Mouse (Mus musculus) liver, postnatal 0 days (tissue): ENCODE measurements around the gene Khdrbs1. TPM values are rescaled to one million over a fixed set of nuclear protein-coding genes. Genes with fewer than 3 reads are reported as not detected.
"Not testable (repeated sequence)": the region's sequence is repeated elsewhere in the genome, so short reads cannot be mapped to it uniquely, and the experiment has no call there.

Experiments used
- ATAC-seq: fragments of 200-750 bp; cut with Nextera tagmentation; 2 replicates; pipeline ENCODE4 v1.8.0; 2017; ENCODE audit warnings: mild to moderate bottlenecking, moderate library complexity
- DNase-seq: peaks from one replicate; pipeline ENCODE4 v3.0.0-alpha.2; 2016
- H3K27ac ChIP-seq: fragments of 300-500 bp; sonication (generic); 2 replicates; pipeline ENCODE4 v1.5.1; 2014; ENCODE audit warnings: antibody characterized with exemption, moderate library complexity, mild to moderate bottlenecking, low read depth
- H3K27me3 ChIP-seq: fragments of 300-500 bp; sonication (generic); 2 replicates; pipeline ENCODE4 v1.6.1; 2014; ENCODE audit warnings: low read length, control low read depth, mixed read lengths; ENCODE audit not compliant: insufficient read depth
- H3K36me3 ChIP-seq: fragments of 300-500 bp; sonication (generic); replicated peaks from 2 replicates; pipeline ENCODE4 v1.6.1; 2014; ENCODE audit warnings: mild to moderate bottlenecking, control low read depth, low read length, moderate library complexity, mixed read lengths; ENCODE audit not compliant: insufficient read depth
- H3K4me1 ChIP-seq: fragments of 300-500 bp; sonication (generic); 2 replicates; pipeline ENCODE4 v1.6.1; 2014; ENCODE audit warnings: antibody characterized with exemption, mild to moderate bottlenecking, control low read depth; ENCODE audit not compliant: insufficient read depth
- H3K4me2 ChIP-seq: fragments of 300-500 bp; sonication (generic); 2 replicates; pipeline ENCODE4 v1.6.1; 2014; ENCODE audit warnings: low read depth, mild to moderate bottlenecking, low read length, moderate library complexity, mixed read lengths
- H3K4me3 ChIP-seq: fragments of 300-500 bp; sonication (generic); 2 replicates; pipeline ENCODE4 v1.5.1; 2014; ENCODE audit warnings: low read depth, low read length
- H3K9ac ChIP-seq: fragments of 300-500 bp; sonication (generic); replicated peaks from 2 replicates; pipeline ENCODE4 v1.6.1; 2014; ENCODE audit warnings: mild to moderate bottlenecking, moderate library complexity
- H3K9me3 ChIP-seq: fragments of 300-500 bp; sonication (generic); 2 replicates; pipeline ENCODE4 v1.6.1; 2016; ENCODE audit warnings: mild to moderate bottlenecking, control low read depth, low read length, mixed read lengths
- CTCF ChIP-seq: sonication (generic); IDR thresholded peaks from 2 replicates; pipeline ENCODE4 v1.5.1; 2016; ENCODE audit warnings: antibody characterized with exemption, low read depth
- EP300 ChIP-seq: IDR thresholded peaks from 2 replicates; pipeline ENCODE4 v1.6.1; 2016; ENCODE audit warnings: antibody characterized with exemption, low read depth, mild to moderate bottlenecking
- WGBS: fragments of 180-500 bp; shearing (Covaris S2); extraction: QIAGEN DNeasy Blood & Tissue Kit; methylation state at CpG from one replicate; pipeline ENCODE4 v1.1.7; 2014; ENCODE audit not compliant: insufficient replicate concordance; 5-methylcytosine and 5-hydroxymethylcytosine counted together
- polyA plus RNA-seq: library from polyadenylated mRNA; unstranded; fragments of >200 nt; fragmentation: Nextera tagmentation; extraction: Ambion mirVana; gene quantifications from 2 replicates; pipeline ENCODE4 v1.2.1, GENCODE M21; 2015

Gene Khdrbs1
- polyA plus RNA-seq, 1 experiment from 2014 or later, result 19.6 TPM

DNA sequence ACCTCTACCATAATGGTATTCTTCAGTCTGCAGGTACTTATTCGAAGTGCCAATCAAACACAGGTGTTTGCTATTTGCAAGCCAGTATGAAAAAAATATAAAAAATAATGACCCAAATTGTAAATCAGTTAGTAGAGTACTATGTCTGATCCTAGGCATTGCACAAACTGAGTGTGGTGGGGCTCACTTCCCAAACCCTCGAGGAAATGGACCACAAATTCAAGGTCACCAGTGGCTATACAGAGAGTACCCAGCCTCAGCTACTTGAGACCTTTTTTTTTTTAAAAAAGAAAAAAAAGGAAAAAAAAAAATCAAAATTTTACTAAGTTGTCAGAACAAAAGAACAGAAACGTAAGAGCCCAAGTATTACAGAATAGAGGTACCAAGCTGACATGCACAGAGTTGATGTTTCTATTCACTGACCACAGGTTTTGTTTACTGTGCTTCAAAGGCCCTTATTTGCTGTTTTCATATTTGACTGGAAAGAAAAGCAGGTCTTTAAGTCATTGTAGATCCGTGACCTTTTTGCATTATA, 2.9 kb downstream of the Khdrbs1 start:
- DNase-seq, result no peak
- Histone ChIP-seq H3K27ac (no peak overlapping the region), H3K27me3 (no peaks in the 10 kb centered on the region), H3K9ac (no peak overlapping the region), H3K4me3 (no peak overlapping the region), H3K36me3 (peaks cover 3% of the 10 kb centered on the region; the same call in 1 of the 2 replicates), H3K4me1 (peaks cover 15% of the 10 kb centered on the region), H3K9me3 (no peaks in the 10 kb centered on the region), H3K4me2 (no peak overlapping the region)
- no peak for ATAC-seq
- 62% methylated on average over 4 of the region's 4 CpGs for WGBS
- TF ChIP-seq CTCF (no peak), EP300 (no peak)

DNA sequence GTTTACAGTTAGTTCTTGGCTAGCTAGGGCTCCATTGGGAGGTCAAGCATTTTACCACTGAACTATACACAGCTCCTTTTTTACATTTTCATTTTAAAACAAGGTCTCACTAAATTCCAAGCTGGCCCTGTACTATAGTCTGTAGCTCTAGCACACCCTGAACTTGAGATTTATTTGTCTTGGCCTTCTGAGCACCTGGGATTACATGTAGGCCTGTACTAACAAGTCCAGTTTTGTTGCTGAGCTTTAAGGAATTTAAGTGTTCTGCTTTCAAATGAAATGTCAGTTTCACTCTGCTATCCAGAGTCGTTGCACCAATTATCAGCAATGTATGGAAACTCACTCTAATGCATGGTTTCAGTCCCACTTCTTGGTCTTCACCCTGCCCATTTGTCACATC, 5.9 kb downstream of the Khdrbs1 start:
- DNase-seq, result no peak
- Histone ChIP-seq H3K27me3 (no peaks in the 10 kb centered on the region), H3K4me3 (no peak overlapping the region), H3K4me2 (no peak overlapping the region), H3K9ac (no peak overlapping the region), H3K27ac (no peak overlapping the region), H3K9me3 (no peaks in the 10 kb centered on the region), H3K36me3 (peaks cover 3% of the 10 kb centered on the region; the same call in 1 of the 2 replicates), H3K4me1 (peaks cover 5% of the 10 kb centered on the region; the same call in 1 of the 2 replicates)
- no peak for ATAC-seq
- TF ChIP-seq EP300, result no peak
- no peak for TF ChIP-seq CTCF
- 78% methylated on average over 1 of the region's 1 CpGs for WGBS

DNA sequence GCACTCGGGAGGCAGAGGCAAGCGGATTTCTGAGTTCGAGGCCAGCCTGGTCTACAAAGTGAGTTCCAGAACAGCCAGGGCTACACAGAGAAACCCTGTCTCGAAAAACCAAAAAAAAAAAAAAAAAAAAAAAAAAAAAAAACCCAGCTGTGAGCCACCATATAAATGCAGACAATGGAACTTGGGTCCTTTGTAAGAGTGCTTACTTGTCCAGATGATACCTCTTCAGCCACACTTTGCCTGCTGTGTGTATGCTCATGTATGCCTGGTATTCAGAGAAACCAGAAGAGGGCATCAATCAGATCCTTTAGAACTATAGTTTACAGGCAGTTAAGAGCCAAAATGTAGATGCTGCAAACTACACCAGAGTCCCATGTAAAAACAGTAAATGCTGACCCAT, 6.6 kb downstream of the Khdrbs1 start:
- H3K4me2 ChIP-seq, DNase-seq, H3K27me3 ChIP-seq, H3K4me3 ChIP-seq, H3K9ac ChIP-seq, H3K27ac ChIP-seq, ATAC-seq, H3K9me3 ChIP-seq, H3K36me3 ChIP-seq, H3K4me1 ChIP-seq: not testable (repeated sequence)
- 85% methylated on average over 3 of the region's 4 CpGs for WGBS

DNA sequence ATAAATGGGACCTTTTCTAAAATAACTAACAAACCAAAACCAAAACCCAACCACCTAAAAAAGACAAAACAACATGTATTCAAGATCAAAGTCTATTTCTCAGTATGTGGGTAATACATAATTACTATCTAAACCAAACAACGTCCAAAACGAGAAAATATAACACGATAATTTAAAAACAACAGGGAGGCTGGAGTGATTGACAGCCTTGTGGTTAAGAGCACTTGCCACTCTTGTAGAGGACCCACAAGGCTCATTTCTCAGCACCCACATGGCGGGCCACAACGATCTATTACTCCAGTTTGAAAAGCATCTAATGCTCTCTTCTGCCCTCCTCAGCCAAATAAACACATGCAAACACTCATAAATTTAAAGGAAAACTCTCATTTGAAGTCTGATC, 10.7 kb downstream of the Khdrbs1 start:
- peaks cover 22% of the 10 kb centered on the region for H3K36me3 ChIP-seq
- H3K27me3 ChIP-seq, result no peaks in the 10 kb centered on the region
- H3K4me3 ChIP-seq, result no peak overlapping the region
- WGBS, result 46% methylated on average over 5 of the region's 5 CpGs
- H3K4me1 ChIP-seq, result no peaks in the 10 kb centered on the region
- DNase-seq (no peak), ATAC-seq (no peak)
- no peaks in the 10 kb centered on the region for H3K9me3 ChIP-seq
- H3K27ac ChIP-seq, result no peak overlapping the region
- H3K9ac ChIP-seq, result no peak overlapping the region
- H3K4me2 ChIP-seq, result no peak overlapping the region
- TF ChIP-seq EP300, result no peak
- TF ChIP-seq CTCF, result no peak

DNA sequence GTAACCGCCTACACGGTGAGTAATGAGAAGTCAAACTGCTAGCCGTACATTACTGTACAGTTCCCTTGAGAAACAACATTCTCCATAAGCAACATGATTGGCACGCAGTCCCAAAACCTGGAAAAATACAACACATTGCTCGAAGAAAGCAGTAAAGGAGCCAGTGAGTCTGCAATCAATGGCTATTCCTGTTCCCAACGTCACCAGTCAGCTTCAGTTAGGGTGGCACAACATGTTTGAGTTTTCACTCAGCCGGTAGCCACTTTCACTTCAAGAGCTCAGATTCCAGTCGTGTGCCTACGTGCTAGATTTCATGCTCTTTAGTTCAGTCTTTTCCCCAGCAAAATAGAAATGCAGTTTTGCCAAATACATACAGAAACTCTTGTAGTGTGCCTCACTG, 25.8 kb downstream of the Khdrbs1 start:
- WGBS, result 94% methylated on average over 9 of the region's 9 CpGs
- Histone ChIP-seq H3K4me1 (no peaks in the 10 kb centered on the region), H3K4me2 (no peak overlapping the region), H3K36me3 (peaks cover 67% of the 10 kb centered on the region), H3K27me3 (no peaks in the 10 kb centered on the region), H3K9me3 (no peaks in the 10 kb centered on the region), H3K9ac (no peak overlapping the region), H3K4me3 (no peak overlapping the region), H3K27ac (no peak overlapping the region)
- TF ChIP-seq CTCF (no peak), EP300 (no peak)
- DNase-seq, result no peak
- ATAC-seq, result no peak

DNA sequence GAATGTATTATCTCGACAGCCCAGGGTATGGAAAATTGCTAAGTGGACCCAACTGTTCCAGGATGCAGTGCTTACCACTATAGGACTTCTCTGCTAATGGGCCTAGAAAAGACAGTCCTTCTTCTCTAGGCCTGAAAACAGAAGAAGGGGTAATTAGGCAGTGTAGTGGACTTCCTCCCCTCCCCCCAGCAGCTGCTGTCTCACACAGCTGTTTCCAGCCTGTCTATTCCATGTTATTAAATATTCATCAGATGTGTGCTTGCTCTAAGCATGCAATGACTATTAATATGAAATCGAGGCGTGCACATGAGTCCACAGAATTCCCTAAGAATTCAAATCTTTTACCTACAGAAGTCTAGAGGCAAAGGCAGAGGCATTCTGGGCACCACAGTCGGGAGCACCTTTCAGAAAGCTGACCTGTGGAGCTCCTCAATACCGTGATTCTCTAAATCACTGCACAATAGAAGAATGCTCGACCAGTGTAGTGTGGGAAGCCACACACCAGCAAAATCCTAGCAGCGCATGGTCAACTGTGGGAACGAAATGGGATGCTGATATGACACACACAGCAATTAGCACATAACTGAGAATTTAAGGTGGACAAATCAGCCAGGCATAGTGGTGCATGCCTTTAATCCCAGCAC, 32.5 kb downstream of the Khdrbs1 start:
- no peak overlapping the region for H3K4me3 ChIP-seq
- TF ChIP-seq CTCF, result no peak
- no peak for TF ChIP-seq EP300
- H3K9ac ChIP-seq, result no peak overlapping the region
- no peaks in the 10 kb centered on the region for H3K4me1 ChIP-seq
- H3K36me3 ChIP-seq, result peaks cover 80% of the 10 kb centered on the region
- no peak overlapping the region for H3K4me2 ChIP-seq
- H3K27ac ChIP-seq, result no peak overlapping the region
- DNase-seq, result no peak
- H3K27me3 ChIP-seq, result no peaks in the 10 kb centered on the region
- ATAC-seq, result no peak
- H3K9me3 ChIP-seq, result no peaks in the 10 kb centered on the region
- WGBS, result 84% methylated on average over 8 of the region's 8 CpGs
